Mouse (Mus musculus) limb, embryonic 10.5 days (tissue): ENCODE data around the gene B4gat1. TPM values are rescaled to one million over a fixed set of nuclear protein-coding genes. Genes with fewer than 3 reads are reported as not detected.

Experiments used
- DNase-seq: peaks from one replicate; pipeline ENCODE4 v3.0.0-alpha.2; 2017; ENCODE audit warnings: low spot score
- H3K27ac ChIP-seq: fragments of 300-500 bp; sonication (generic); 2 replicates; pipeline ENCODE4 v1.5.1; 2016; ENCODE audit warnings: mild to moderate bottlenecking
- H3K27me3 ChIP-seq: fragments of 300-500 bp; sonication (generic); 2 replicates; pipeline ENCODE4 v1.6.1; 2016; ENCODE audit warnings: low read depth, mild to moderate bottlenecking; ENCODE audit not compliant: poor library complexity, severe bottlenecking
- H3K36me3 ChIP-seq: fragments of 300-500 bp; sonication (generic); 2 replicates; pipeline ENCODE4 v1.6.1; 2016; ENCODE audit warnings: mild to moderate bottlenecking, moderate library complexity
- H3K4me1 ChIP-seq: fragments of 300-500 bp; sonication (generic); 2 replicates; pipeline ENCODE4 v1.6.1; 2016
- H3K4me3 ChIP-seq: fragments of 300-500 bp; sonication (generic); 2 replicates; pipeline ENCODE4 v1.5.1; 2016; ENCODE audit warnings: mild to moderate bottlenecking, moderate library complexity
- H3K9me3 ChIP-seq: fragments of 300-500 bp; sonication (generic); replicated peaks from 2 replicates; pipeline ENCODE4 v1.6.1; 2016; ENCODE audit warnings: mild to moderate bottlenecking
- WGBS: fragments of 180-500 bp; shearing (Covaris S2); methylation state at CpG from one replicate; pipeline ENCODE4 v1.1.7; 2016; 5-methylcytosine and 5-hydroxymethylcytosine counted together
- polyA plus RNA-seq: library from polyadenylated mRNA; unstranded; fragments of >200 nt; fragmentation: Nextera tagmentation; extraction: Ambion mirVana; gene quantifications from 2 replicates; pipeline ENCODE4 v1.2.1, GENCODE M21; 2016

The B4gat1 gene
- polyA plus RNA-seq, 1 experiment from 2014 or later = 35.5 TPM

GRCm38 (mm10) chr19:5039301-5040114, 882 bp downstream of the B4gat1 start:
- Histone ChIP-seq H3K9me3 (no peaks in the 10 kb centered on the region), H3K27ac (peak overlapping the region; percentile 94), H3K27me3 (no peaks in the 10 kb centered on the region), H3K4me1 (peaks cover 46% of the 10 kb centered on the region), H3K4me3 (peak overlapping the region; percentile 91), H3K36me3 (peaks cover 14% of the 10 kb centered on the region)
- 12% methylated on average over 41 of the region's 41 CpGs for WGBS
- peak; percentile 62 for DNase-seq

DNA sequence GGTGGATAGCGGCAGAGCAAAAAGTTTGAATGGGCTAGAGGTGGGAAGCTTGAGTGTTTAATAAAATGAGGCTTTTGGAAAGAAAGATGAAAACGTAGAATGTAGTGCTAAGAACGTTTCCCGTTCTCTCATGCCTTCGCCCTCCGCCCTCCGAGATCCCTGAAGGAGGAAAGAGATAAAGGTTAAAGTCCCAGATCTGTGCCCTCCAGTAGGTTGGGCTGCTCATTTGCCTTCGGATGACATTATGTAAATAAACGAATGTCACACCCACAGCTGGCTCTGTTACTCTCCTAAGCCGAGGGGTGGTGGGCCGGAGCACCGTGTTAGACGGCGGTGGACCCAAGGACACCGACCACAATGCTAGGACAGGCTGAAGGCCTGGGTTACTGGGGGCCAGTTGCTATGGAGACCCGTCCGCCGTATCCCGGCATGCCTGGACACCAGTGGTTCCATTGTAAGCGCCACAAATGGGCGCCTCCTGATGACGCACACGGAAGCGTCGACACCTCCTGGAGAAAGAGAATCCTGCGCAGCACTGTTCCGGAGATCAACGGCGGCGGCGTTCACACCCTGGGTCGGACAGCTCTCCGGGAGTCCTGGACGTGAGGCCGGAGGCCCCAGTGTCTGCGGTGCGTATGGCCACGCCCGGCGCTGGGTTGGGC, 2.4 kb downstream of the B4gat1 start, which contains the start of gene Brms1:
Brms1 (plus strand) TSS at position 493 of the 662 bp plus-strand sequence.
- WGBS = 10% methylated on average over 40 of the region's 40 CpGs
- peak within 1 kb of the TSS; percentile 81 for H3K27ac ChIP-seq
- DNase-seq = peak; percentile 96

DNA sequence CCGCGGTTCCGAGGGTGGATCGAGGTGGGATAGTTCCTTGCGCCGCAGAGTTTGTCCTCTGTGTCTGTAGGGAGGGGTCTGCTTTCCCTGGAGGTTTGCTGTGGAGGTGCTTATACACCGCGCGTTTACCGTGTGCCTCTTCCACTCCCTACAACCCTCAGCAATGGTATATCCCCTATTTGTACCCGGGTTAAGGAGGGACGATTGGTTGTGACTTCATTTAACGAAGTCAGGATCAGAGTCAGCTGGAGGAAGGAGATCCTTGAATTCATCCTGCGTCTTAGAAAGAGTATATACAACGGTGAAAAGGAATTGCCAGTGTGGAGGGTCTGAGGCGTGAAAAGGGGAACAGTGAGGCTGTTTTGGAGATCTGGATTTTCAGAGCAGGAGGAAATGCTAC, 3.0 kb downstream of the B4gat1 start:
- 2% methylated on average over 16 of the region's 16 CpGs for WGBS
- DNase-seq = no peak
- Histone ChIP-seq H3K4me1 (peaks cover 46% of the 10 kb centered on the region), H3K36me3 (peaks cover 23% of the 10 kb centered on the region), H3K4me3 (peak overlapping the region; percentile 91), H3K9me3 (no peaks in the 10 kb centered on the region), H3K27ac (peak overlapping the region; percentile 81), H3K27me3 (no peaks in the 10 kb centered on the region)

More for the DNA sequence above, 2.4 kb downstream of the B4gat1 start, which contains the start of gene Brms1:
- H3K9me3 ChIP-seq = no peaks in the 10 kb centered on the region
- no peaks in the 10 kb centered on the region for H3K27me3 ChIP-seq
- peaks cover 46% of the 10 kb centered on the region for H3K4me1 ChIP-seq
- peak within 1 kb of the TSS; percentile 91 for H3K4me3 ChIP-seq
- H3K36me3 ChIP-seq = peaks cover 17% of the 10 kb centered on the region

DNA sequence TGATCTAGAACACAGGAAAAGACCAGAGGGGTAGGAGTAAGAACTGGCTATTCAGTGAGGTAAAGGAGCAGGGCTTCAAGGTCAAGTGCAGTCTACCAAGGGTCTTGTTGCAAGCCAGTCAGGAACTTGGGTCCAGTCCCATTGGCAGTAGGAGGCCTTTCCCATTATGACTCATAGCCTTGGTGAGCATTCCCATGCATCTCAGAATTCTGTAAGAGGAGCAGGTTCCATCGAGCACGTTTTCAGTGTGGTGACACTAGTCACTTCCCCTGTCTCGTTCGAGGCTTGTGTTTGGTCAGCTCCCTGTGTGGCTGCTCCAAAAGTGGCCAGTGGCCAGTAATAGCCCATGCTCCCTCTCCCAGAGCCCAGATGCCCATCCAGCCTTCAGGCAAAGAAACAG, 6.9 kb downstream of the B4gat1 start:
- peaks cover 58% of the 10 kb centered on the region for H3K36me3 ChIP-seq
- 83% methylated on average over 4 of the region's 4 CpGs for WGBS
- no peaks in the 10 kb centered on the region for H3K9me3 ChIP-seq
- H3K4me3 ChIP-seq = no peak overlapping the region
- peaks cover 12% of the 10 kb centered on the region for H3K27me3 ChIP-seq
- no peak for DNase-seq
- no peak overlapping the region for H3K27ac ChIP-seq
- peaks cover 31% of the 10 kb centered on the region for H3K4me1 ChIP-seq

DNA sequence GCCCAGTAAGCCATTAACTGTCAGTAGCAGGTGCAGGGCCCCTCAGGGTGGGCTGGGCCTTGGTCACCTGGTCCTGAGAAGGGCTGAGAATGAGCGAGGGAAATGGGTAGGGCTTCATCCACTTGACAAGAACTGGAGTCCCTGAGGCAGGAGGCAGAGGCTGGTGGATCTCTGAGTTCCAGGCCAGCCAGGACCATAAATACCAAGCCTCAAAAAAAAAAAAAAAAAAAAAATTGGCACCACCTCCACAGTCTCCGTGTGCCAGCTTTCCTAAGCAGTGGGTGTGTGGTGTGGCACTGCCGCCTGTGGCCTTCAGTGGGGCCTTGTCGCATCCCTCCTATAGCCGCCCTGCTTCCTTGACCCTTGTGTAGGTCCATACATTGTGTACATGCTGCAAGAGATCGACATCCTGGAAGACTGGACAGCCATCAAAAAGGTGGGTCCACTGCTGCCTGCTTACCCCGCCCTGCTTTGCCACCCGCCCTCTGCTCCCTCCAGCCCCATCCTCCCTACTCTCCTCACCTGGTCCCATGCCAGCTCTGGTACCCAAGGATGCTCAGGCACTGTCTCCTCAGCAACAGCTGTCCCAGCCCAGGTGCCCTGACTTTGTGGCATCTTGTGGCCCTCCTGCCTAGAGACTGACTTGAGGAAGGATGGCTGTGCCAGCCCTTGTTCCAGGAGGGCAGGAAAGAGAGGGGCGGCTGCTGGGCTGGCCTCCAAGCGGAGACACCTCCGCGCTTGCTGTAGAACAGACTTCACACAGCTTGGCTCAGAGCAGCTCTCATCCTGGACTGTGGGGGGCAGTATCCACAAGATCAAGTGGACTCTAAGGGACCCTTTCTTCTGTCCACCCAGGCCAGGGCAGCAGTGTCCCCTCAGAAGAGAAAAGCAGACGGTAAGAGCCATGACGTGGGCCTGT, 9.8 kb downstream of the B4gat1 start:
- H3K9me3 ChIP-seq = no peaks in the 10 kb centered on the region
- no peak overlapping the region for H3K27ac ChIP-seq
- DNase-seq = no peak
- H3K27me3 ChIP-seq = peaks cover 40% of the 10 kb centered on the region
- no peak overlapping the region for H3K4me3 ChIP-seq
- peaks cover 38% of the 10 kb centered on the region for H3K4me1 ChIP-seq
- 90% methylated on average over 14 of the region's 14 CpGs for WGBS
- H3K36me3 ChIP-seq = peaks cover 58% of the 10 kb centered on the region

GRCm38 (mm10) chr19:5049325-5049724, 10.7 kb downstream of the B4gat1 start:
- Histone ChIP-seq H3K4me1 (peaks cover 38% of the 10 kb centered on the region), H3K27me3 (peaks cover 49% of the 10 kb centered on the region), H3K9me3 (no peaks in the 10 kb centered on the region), H3K36me3 (peaks cover 50% of the 10 kb centered on the region), H3K27ac (no peak overlapping the region), H3K4me3 (peak overlapping the region; percentile 41; the same call in 1 of the 2 replicates)
- 84% methylated on average over 6 of the region's 6 CpGs for WGBS
- DNase-seq = no peak

DNA sequence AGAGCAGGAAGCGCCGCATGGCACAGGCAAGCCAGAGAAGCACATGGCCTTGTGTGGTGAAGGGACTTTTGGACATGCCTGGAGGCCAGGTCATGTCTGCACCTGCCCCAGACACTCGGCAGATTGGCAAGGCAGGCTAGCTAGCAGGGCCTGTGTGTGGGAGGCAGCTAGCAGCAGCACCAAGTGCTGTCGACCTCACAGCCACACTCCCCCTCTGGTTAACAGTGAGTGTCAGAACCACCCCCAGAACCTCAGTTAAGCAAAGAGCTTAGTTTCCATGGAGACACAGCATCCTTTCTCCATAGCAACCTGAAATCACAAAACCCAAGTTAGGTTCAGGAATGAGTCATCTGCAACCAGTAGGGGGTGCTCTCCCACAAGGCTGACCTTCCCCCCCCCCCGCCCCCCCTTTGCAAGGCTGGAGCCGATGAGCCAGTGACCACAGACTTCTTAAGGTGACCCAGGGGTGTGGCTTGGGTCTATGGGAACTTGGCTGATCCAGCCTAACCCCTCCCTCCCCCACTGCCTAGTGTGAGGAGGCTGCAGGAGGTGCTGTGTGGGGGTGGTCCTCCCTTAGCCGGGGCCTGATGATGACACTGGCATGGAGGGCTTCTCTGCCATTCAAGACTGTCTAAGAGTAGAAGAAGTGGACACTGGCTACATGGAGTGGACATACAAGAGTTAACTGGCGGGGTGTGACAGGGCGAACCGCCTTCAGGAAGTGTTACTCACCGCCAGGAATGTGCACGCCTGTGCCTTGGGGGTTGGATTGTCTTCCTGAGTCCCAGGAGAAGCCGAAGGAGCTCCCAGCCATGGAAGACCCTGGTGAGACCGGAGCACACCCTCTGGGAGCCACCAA, 11.7 kb downstream of the B4gat1 start, which contains the start of gene Rin1:
Rin1 (plus strand) TSS at position 435 of the 859 bp plus-strand sequence.
- Histone ChIP-seq H3K4me1 (peaks cover 38% of the 10 kb centered on the region), H3K27me3 (peaks cover 58% of the 10 kb centered on the region), H3K9me3 (no peaks in the 10 kb centered on the region), H3K36me3 (peaks cover 48% of the 10 kb centered on the region), H3K27ac (peak within 1 kb of the TSS; percentile 63), H3K4me3 (peak within 1 kb of the TSS; percentile 41)
- 19% methylated on average over 14 of the region's 14 CpGs for WGBS
- DNase-seq = peak; percentile 73

DNA sequence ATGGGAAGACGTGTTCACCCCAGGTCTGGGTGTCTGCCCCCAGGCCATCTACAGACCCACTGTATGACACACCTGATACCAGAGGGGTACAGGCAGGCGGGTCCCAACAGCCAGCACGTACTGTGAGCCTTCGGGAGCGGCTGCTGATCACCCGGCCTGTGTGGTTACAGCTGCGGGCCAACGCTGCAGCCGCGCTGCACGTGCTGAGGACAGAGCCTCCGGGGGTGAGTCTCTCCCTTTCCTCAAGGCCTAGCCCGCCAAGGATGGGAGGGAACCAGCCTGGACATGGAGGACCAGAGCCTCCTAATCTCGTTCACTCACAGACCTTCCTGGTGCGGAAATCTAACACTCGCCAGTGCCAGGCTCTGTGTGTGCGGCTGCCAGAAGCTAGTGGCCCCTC, 12.4 kb downstream of the B4gat1 start:
- Histone ChIP-seq H3K9me3 (no peaks in the 10 kb centered on the region), H3K4me3 (peak overlapping the region; percentile 41), H3K27ac (peak overlapping the region; percentile 63), H3K27me3 (peaks cover 62% of the 10 kb centered on the region), H3K4me1 (peaks cover 39% of the 10 kb centered on the region), H3K36me3 (peaks cover 41% of the 10 kb centered on the region)
- DNase-seq = peak; percentile 59
- 7% methylated on average over 17 of the region's 17 CpGs for WGBS

- Histone ChIP-seq H3K27me3 (peaks cover 62% of the 10 kb centered on the region), H3K4me1 (peaks cover 44% of the 10 kb centered on the region)
- WGBS = 41% methylated on average over 3 of the region's 3 CpGs
These were observed 12.9 kb downstream of the B4gat1 start for GRCm38 (mm10) chr19:5051515-5051914.

DNA sequence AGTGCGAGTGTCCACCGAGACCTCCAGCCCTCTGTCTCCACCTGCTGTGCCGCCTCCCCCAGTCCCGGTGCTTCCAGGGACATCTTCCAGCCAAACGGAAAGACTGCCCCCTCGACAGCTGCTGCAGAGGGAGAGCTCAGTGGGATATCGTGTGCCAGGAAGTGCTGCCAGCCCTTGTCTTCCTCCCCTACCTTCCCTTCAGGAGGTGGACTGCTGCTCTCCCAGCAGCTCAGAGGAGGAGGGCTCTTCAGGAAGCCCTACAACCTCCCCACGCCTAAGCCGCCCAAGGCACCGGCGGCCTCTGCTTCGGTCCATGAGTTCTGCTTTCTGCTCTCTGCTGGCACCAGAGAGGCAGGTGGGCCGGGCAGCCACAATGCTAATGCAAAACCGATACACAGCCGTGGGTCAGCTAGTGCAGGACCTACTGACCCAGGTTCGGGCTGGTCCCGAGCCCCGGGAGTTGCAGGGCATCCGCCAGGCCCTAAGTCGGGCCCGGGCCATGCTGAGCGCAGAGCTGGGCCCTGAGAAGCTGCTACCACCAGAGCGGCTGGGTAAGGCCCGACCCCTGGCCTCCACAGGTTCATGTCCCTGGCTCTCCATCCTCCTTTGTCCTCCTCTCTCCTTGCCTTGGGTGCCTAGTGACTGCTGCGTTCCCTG, 13.7 kb downstream of the B4gat1 start:
- H3K27me3 ChIP-seq = peaks cover 62% of the 10 kb centered on the region
- H3K4me1 ChIP-seq = peaks cover 51% of the 10 kb centered on the region
- WGBS = 21% methylated on average over 25 of the region's 25 CpGs
- peak overlapping the region; percentile 41; the same call in 1 of the 2 replicates for H3K4me3 ChIP-seq
- DNase-seq = no peak
- peak overlapping the region; percentile 50; the same call in 1 of the 2 replicates for H3K27ac ChIP-seq
- H3K9me3 ChIP-seq = no peaks in the 10 kb centered on the region
- H3K36me3 ChIP-seq = peaks cover 28% of the 10 kb centered on the region

More at GRCm38 (mm10) chr19:5051515-5051914, 12.9 kb downstream of the B4gat1 start:
- H3K4me3 ChIP-seq = peak overlapping the region; percentile 41
- no peaks in the 10 kb centered on the region for H3K9me3 ChIP-seq
- peak overlapping the region; percentile 63 for H3K27ac ChIP-seq
- DNase-seq = no peak
- peaks cover 36% of the 10 kb centered on the region for H3K36me3 ChIP-seq

- peaks cover 23% of the 10 kb centered on the region for H3K36me3 ChIP-seq
- H3K4me1 ChIP-seq = peaks cover 55% of the 10 kb centered on the region
- no peak overlapping the region for H3K4me3 ChIP-seq
These were observed 14.2 kb downstream of the B4gat1 start for GRCm38 (mm10) chr19:5052853-5053252.

More at GRCm38 (mm10) chr19:5052853-5053252, 14.2 kb downstream of the B4gat1 start:
- DNase-seq = no peak
- Histone ChIP-seq H3K27me3 (peaks cover 62% of the 10 kb centered on the region), H3K9me3 (no peaks in the 10 kb centered on the region), H3K27ac (peak overlapping the region; percentile 50; the same call in 1 of the 2 replicates)
- 49% methylated on average over 17 of the region's 17 CpGs for WGBS
